Mouse (Mus musculus) C2C12 (cell line): Measurements from ENCODE around the gene Ift74.

Experiments used
- CTCF ChIP-seq: IDR thresholded peaks from one replicate; pipeline ENCODE4 v1.5.1; 2011; ENCODE audit not compliant: control insufficient read depth, insufficient read depth, insufficient read length
- MAX ChIP-seq: IDR thresholded peaks from one replicate; pipeline ENCODE4 v1.6.1; 2011; ENCODE audit warnings: mild to moderate bottlenecking, control low read depth
- MYOD1 ChIP-seq: IDR thresholded peaks from one replicate; pipeline ENCODE4 v1.6.1; 2011; ENCODE audit warnings: low read depth; ENCODE audit not compliant: control insufficient read depth, insufficient read length
- MYOG ChIP-seq: IDR thresholded peaks from one replicate; pipeline ENCODE4 v1.6.1; 2011; ENCODE audit not compliant: control insufficient read depth, insufficient read length; ENCODE audit errors: extremely low read depth

- TF ChIP-seq CTCF (no peak), MYOG (no peak), MYOD1 (no peak), MAX (no peak)
These were observed 8.7 kb upstream of the Ift74 start for GRCm38 (mm10) chr4:94605591-94605990.
